Mouse (Mus musculus) thymus, adult 2 months (tissue): ENCODE measurements around the gene Kcnip3.

Source experiments
- CTCF ChIP-seq: fragments of 200-500 bp; IDR thresholded peaks from 2 replicates; pipeline ENCODE4 v1.5.1; 2012; ENCODE audit warnings: mild to moderate bottlenecking, control low read depth, low read length, moderate library complexity, borderline replicate concordance; ENCODE audit not compliant: control insufficient read depth, poor library complexity, insufficient read depth; ENCODE audit errors: extremely low read depth
- POLR2A ChIP-seq: fragments of 200-500 bp; IDR thresholded peaks from 2 replicates; pipeline ENCODE4 v1.6.1; 2012; ENCODE audit warnings: mild to moderate bottlenecking, low read length, control low read depth, moderate library complexity; ENCODE audit not compliant: control insufficient read depth, poor library complexity, insufficient read depth; ENCODE audit errors: extremely low read depth

- TF ChIP-seq POLR2A (no peak), CTCF (no peak)
These were observed 4.8 kb downstream of the Kcnip3 start for GRCm38 (mm10) chr2:127517081-127517480.
